17 mouse cellular contexts compared by ENCODE assay signal in the genomic region with DNA sequence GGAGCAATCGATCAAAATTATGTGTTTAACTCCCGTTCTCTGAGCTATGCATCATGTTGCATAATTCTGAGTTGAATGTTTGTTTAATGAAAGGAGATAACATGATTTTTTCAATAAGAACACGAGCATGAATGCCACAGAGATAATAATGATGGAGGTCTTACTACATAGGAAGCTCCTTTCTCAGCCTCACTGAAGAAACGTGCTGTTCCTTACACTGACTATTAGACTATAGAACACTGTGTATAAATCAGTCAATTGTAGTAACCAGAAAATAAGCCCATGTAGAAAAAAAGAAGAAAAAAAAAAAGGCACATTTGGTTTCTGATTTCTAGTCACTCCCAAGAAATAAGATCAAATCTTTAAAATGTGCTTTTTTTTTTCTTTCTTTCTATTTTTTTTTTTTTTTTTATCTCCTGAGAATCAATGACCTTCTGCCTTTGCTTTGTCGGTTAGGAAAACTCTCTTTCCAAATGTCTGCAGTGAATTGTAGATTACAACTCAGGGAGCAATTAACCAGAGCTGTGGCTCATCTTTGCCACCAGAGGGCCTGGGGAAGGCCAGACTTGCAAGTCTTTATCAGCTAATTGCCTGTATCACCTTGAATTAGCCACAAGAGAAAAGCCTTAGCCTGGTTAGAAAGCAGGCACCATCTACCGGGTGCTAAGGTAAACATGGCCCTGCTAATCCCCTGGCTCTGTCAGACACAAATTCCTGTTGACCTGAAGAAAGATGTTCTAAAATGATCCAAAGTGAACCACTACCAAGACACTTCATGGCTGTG.
DNase-seq lines count a peak whose midpoint lies in the region; ATAC-seq and TF ChIP-seq lines count a peak whose summit lies in the region.
"Had no signal": no experiment of that assay in that cellular context is flagged by ENCODE, and none has a peak within 500 bp of the region (broad histone marks: within the 10 kb centered on the region; RNA-seq: fewer than 3 reads in every experiment).

No protein-coding gene starts in this region.

- no peaks in the 10 kb centered on the region for H3K36me3 ChIP-seq in heart, adult 2 months (ENCODE audit: control insufficient read depth, insufficient read depth, low read length)
- no peaks in the 10 kb centered on the region for H3K36me3 ChIP-seq in heart, embryonic 12.5 days
- H3K36me3 ChIP-seq in lung, embryonic 16.5 days (ENCODE audit: control insufficient read depth, insufficient read depth, low read length): no peaks in the 10 kb centered on the region
- H3K36me3 ChIP-seq in stomach, embryonic 16.5 days (ENCODE audit: control insufficient read depth, insufficient read depth, low read length): no peaks in the 10 kb centered on the region
- H3K36me3 ChIP-seq: embryonic facial prominence, embryonic 13.5 days had no signal

- no peaks in the 10 kb centered on the region for H3K9me3 ChIP-seq in heart, embryonic 12.5 days (replicated peaks)
- H3K9me3 ChIP-seq in lung, embryonic 16.5 days (ENCODE audit: control insufficient read depth, low read length): no peaks in the 10 kb centered on the region
- H3K9me3 ChIP-seq in stomach, embryonic 16.5 days (replicated peaks; ENCODE audit: control insufficient read depth, low read length): no peaks in the 10 kb centered on the region
- H3K9me3 ChIP-seq: embryonic facial prominence, embryonic 13.5 days had no signal

- no peak overlapping the region for H3K4me2 ChIP-seq in heart, embryonic 12.5 days
- H3K4me2 ChIP-seq in lung, embryonic 16.5 days (ENCODE audit: low read depth, low read length): no peak overlapping the region
- H3K4me2 ChIP-seq in stomach, embryonic 16.5 days (ENCODE audit: low read depth, low read length): no peak overlapping the region
- H3K4me2 ChIP-seq: embryonic facial prominence, embryonic 13.5 days had no signal

- H3K4me1 ChIP-seq in heart, adult 2 months (ENCODE audit: control insufficient read depth, insufficient read depth, low read length): no peaks in the 10 kb centered on the region
- peaks cover 11% of the 10 kb centered on the region for H3K4me1 ChIP-seq in heart, embryonic 12.5 days (replicated peaks)
- H3K4me1 ChIP-seq in lung, embryonic 16.5 days (replicated peaks; ENCODE audit: control insufficient read depth, insufficient read depth, low read length): 0 out of 2 replicates have a peak, but pooled peaks cover 3% of the 10 kb centered on the region
- no peaks in the 10 kb centered on the region for H3K4me1 ChIP-seq in stomach, embryonic 16.5 days (ENCODE audit: control insufficient read depth, insufficient read depth, low read length)
- H3K4me1 ChIP-seq: embryonic facial prominence, embryonic 13.5 days had no signal

- H3K27me3 ChIP-seq in heart, adult 2 months (ENCODE audit: control insufficient read depth, insufficient read depth, low read length): no peaks in the 10 kb centered on the region
- no peaks in the 10 kb centered on the region for H3K27me3 ChIP-seq in heart, embryonic 12.5 days (replicated peaks)
- no peaks in the 10 kb centered on the region for H3K27me3 ChIP-seq in lung, embryonic 16.5 days (ENCODE audit: control insufficient read depth, insufficient read depth, low read depth, low read length)
- no peaks in the 10 kb centered on the region for H3K27me3 ChIP-seq in stomach, embryonic 16.5 days (ENCODE audit: control insufficient read depth, insufficient read depth, low read length)
- H3K27me3 ChIP-seq: embryonic facial prominence, embryonic 13.5 days had no signal

- ATAC-seq in heart, embryonic 12.5 days (ENCODE audit: insufficient number of reproducible peaks, low FRiP score): no peak
- peak; percentile 81 for ATAC-seq in lung, embryonic 16.5 days (ENCODE audit: low read depth)
- ATAC-seq in stomach, embryonic 16.5 days (ENCODE audit: insufficient read depth, low FRiP score): no peak
- ATAC-seq: forebrain, embryonic 16.5 days had no signal

- no peak overlapping the region for H3K27ac ChIP-seq in heart, adult 2 months
- no peak overlapping the region for H3K27ac ChIP-seq in heart, embryonic 12.5 days (ENCODE audit: poor library complexity, severe bottlenecking)
- no peak overlapping the region for H3K27ac ChIP-seq in lung, embryonic 16.5 days (ENCODE audit: low read length)
- H3K27ac ChIP-seq in stomach, embryonic 16.5 days (ENCODE audit: low read length): 0 out of 2 replicates have a peak overlapping the region, but pooled peaks have one; percentile 34
- H3K27ac ChIP-seq: embryonic facial prominence, embryonic 13.5 days had no signal

- no peak overlapping the region for H3K9ac ChIP-seq in heart, adult 2 months (ENCODE audit: low read depth, low read length)
- no peak overlapping the region for H3K9ac ChIP-seq in heart, embryonic 12.5 days
- no peak overlapping the region for H3K9ac ChIP-seq in lung, embryonic 16.5 days (ENCODE audit: low read length)
- H3K9ac ChIP-seq in stomach, embryonic 16.5 days (ENCODE audit: low read length): no peak overlapping the region
- H3K9ac ChIP-seq: embryonic facial prominence, embryonic 13.5 days had no signal

- no peak for DNase-seq in heart, adult 2 months
- no peak for DNase-seq in lung, postnatal 36 days
- peak; percentile 59 for DNase-seq in ZHBTc4 (ENCODE audit: low read depth, low spot score)
- DNase-seq in gastrocnemius, postnatal 14 days: no peak
- no peak for DNase-seq in embryo, embryonic 11 days
- DNase-seq: cerebellum, adult 9-11 months; heart, adult 18-20 months; heart, postnatal 4 days; kidney, adult 11 months; layer of hippocampus, adult 9-11 months; spleen, adult 18-20 months; thymus, adult 18-20 months had no signal

- H3K4me3 ChIP-seq in heart, adult 2 months: no peak overlapping the region
- H3K4me3 ChIP-seq in heart, embryonic 12.5 days: no peak overlapping the region
- H3K4me3 ChIP-seq in lung, embryonic 16.5 days (ENCODE audit: low read length): no peak overlapping the region
- no peak overlapping the region for H3K4me3 ChIP-seq in stomach, embryonic 16.5 days (replicated peaks; ENCODE audit: low read length)
- H3K4me3 ChIP-seq: embryonic facial prominence, embryonic 13.5 days had no signal

- 73% methylated on average over 6 of the region's 6 CpGs for WGBS in heart, adult 2 months
- WGBS in heart, embryonic 12.5 days: 63% methylated on average over 6 of the region's 6 CpGs
- 34% methylated on average over 6 of the region's 6 CpGs for WGBS in lung, embryonic 16.5 days
- WGBS in stomach, embryonic 16.5 days: 37% methylated on average over 6 of the region's 6 CpGs

- peak; percentile 36 for TF ChIP-seq CTCF in heart, adult 2 months (IDR thresholded peaks at IDR 0.05)

- H3K79me2 ChIP-seq in heart, adult 2 months (replicated peaks; ENCODE audit: control insufficient read depth, insufficient read depth, low read length): no peaks in the 10 kb centered on the region

- TF ChIP-seq EP300 in heart, adult 2 months (IDR thresholded peaks at IDR 0.05; ENCODE audit: insufficient read depth, low read depth, low read length): no peak

- intact Hi-C loops in heart, adult 2 months (cut with DNase I): no loop called here
- intact Hi-C loops in gastrocnemius, postnatal 14 days (cut with DNase I; ENCODE audit: low total_unique reads): no loop called here

- TF ChIP-seq POLR2A in heart, adult 2 months (IDR thresholded peaks at IDR 0.05; ENCODE audit: insufficient read depth, low read depth, low read length): no peak
